Mouse (Mus musculus): ENCODE data around the gene Retreg1. TPM values are rescaled to one million over a fixed set of nuclear protein-coding genes. Genes with fewer than 3 reads are reported as not detected.

Retreg1 gene
- polyA plus RNA-seq (2012; rRNA removed) = 10.9 and 15.5 TPM in 2 replicates

GRCm38 (mm10) chr15:25843086-25843991, at the start of gene Retreg1:
Gene Retreg1 (plus strand): TSS chr15:25843180.
- peak within 1 kb of the TSS; percentile 63 for H3K4me3 ChIP-seq (replicated peaks; ENCODE audit: extremely low read depth, low read depth, low read length)
- DNase-seq = peak; percentile 85
- 1% methylated on average over 69 of the region's 72 CpGs for WGBS
- peaks cover 2% of the 10 kb centered on the region; the same call in 1 of the 2 replicates for H3K4me1 ChIP-seq (ENCODE audit: control insufficient read depth, insufficient read depth, low read length)
- TF ChIP-seq CTCF (IDR thresholded peaks at IDR 0.05; ENCODE audit: insufficient read depth, low read length) (no peak), POLR2A (IDR thresholded peaks at IDR 0.05; ENCODE audit: borderline replicate concordance, extremely low read depth, low read depth, low read length) (0 out of 2 replicates have a peak, but pooled peaks have one; percentile 25)

DNA sequence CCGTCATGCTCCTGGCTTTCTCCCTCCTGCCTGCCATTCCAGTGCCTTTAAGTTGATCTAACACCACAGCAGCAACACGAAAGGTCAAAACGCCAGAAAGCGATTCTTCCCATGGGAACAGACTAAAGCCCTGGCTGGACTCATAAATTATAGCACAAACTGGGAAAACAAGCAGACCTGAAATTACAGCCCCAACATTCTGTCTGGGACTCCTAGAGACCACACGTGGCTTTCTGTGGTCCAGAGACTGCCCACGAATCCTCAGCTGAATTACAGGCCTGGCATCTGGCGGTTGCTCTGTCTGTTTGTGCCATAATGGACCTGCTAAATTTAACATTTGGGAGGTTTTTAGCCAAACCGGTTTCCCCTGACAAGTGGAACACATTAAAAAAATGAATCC, 48.9 kb upstream of the Retreg1 start:
- WGBS = 86% methylated on average over 8 of the region's 8 CpGs
- TF ChIP-seq POLR2A (IDR thresholded peaks at IDR 0.05; ENCODE audit: borderline replicate concordance, extremely low read depth, low read depth, low read length) (no peak), CTCF (IDR thresholded peaks at IDR 0.05; ENCODE audit: insufficient read depth, low read length) (no peak)
- no peak overlapping the region for H3K4me3 ChIP-seq (replicated peaks; ENCODE audit: extremely low read depth, low read depth, low read length)
- DNase-seq = no peak
- H3K4me1 ChIP-seq (ENCODE audit: control insufficient read depth, insufficient read depth, low read length) = no peaks in the 10 kb centered on the region

GRCm38 (mm10) chr15:25795496-25795895, 47.5 kb upstream of the Retreg1 start:
- no peak for TF ChIP-seq POLR2A (IDR thresholded peaks at IDR 0.05; ENCODE audit: borderline replicate concordance, extremely low read depth, low read depth, low read length)
- no peaks in the 10 kb centered on the region for H3K4me1 ChIP-seq (ENCODE audit: control insufficient read depth, insufficient read depth, low read length)
- 92% methylated on average over 9 of the region's 9 CpGs for WGBS
- no peak for DNase-seq
- H3K4me3 ChIP-seq (replicated peaks; ENCODE audit: extremely low read depth, low read depth, low read length) = no peak overlapping the region

- TF ChIP-seq POLR2A (IDR thresholded peaks at IDR 0.05; ENCODE audit: borderline replicate concordance, extremely low read depth, low read depth, low read length) (no peak), CTCF (IDR thresholded peaks at IDR 0.05; ENCODE audit: insufficient read depth, low read length) (peak; percentile 69)
- DNase-seq = no peak
- no peak overlapping the region for H3K4me3 ChIP-seq (replicated peaks; ENCODE audit: extremely low read depth, low read depth, low read length)
- 66% methylated on average over 3 of the region's 3 CpGs for WGBS
- H3K4me1 ChIP-seq (ENCODE audit: control insufficient read depth, insufficient read depth, low read length) = no peaks in the 10 kb centered on the region
Measured at GRCm38 (mm10) chr15:25796353-25796752, 46.6 kb upstream of the Retreg1 start.

DNA sequence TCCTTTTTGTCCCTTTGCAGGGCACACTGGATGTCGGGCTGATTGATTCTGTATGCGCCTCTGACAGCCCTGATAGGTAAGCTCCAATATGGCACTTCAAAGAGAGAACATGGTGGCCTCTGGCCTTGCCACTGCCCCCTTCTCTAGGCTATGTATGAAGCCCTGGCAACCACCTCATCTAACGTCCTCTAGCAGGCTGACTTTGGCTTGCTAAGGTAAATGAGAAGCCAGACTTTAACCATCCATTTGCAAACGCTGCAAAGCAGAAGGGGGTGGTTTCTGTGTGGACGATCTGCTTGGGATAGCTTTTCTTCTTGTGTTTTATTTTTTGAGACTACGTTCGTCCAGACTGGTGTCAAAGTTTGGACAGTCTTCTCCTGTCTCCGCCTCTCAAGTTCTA, 45.8 kb upstream of the Retreg1 start:
- H3K4me1 ChIP-seq (ENCODE audit: control insufficient read depth, insufficient read depth, low read length) = no peaks in the 10 kb centered on the region
- WGBS = 83% methylated on average over 8 of the region's 8 CpGs
- no peak for DNase-seq
- H3K4me3 ChIP-seq (replicated peaks; ENCODE audit: extremely low read depth, low read depth, low read length) = no peak overlapping the region
- TF ChIP-seq CTCF (IDR thresholded peaks at IDR 0.05; ENCODE audit: insufficient read depth, low read length) = no peak
- no peak for TF ChIP-seq POLR2A (IDR thresholded peaks at IDR 0.05; ENCODE audit: borderline replicate concordance, extremely low read depth, low read depth, low read length)

- no peak for TF ChIP-seq POLR2A (IDR thresholded peaks at IDR 0.05; ENCODE audit: borderline replicate concordance, extremely low read depth, low read depth, low read length)
- Histone ChIP-seq H3K4me3 (replicated peaks; ENCODE audit: extremely low read depth, low read depth, low read length) (no peak overlapping the region), H3K4me1 (ENCODE audit: control insufficient read depth, insufficient read depth, low read length) (no peaks in the 10 kb centered on the region)
- 100% methylated on average over 1 of the region's 1 CpGs for WGBS
- DNase-seq = no peak
Measured at GRCm38 (mm10) chr15:25797888-25798287, 45.1 kb upstream of the Retreg1 start.

- Histone ChIP-seq H3K4me1 (ENCODE audit: control insufficient read depth, insufficient read depth, low read length) (no peaks in the 10 kb centered on the region), H3K4me3 (replicated peaks; ENCODE audit: extremely low read depth, low read depth, low read length) (no peak overlapping the region)
- WGBS = 77% methylated on average over 5 of the region's 5 CpGs
- TF ChIP-seq POLR2A (IDR thresholded peaks at IDR 0.05; ENCODE audit: borderline replicate concordance, extremely low read depth, low read depth, low read length) = no peak
- no peak for TF ChIP-seq CTCF (IDR thresholded peaks at IDR 0.05; ENCODE audit: insufficient read depth, low read length)
- no peak for DNase-seq
Measured at GRCm38 (mm10) chr15:25801726-25802125, 41.3 kb upstream of the Retreg1 start.

GRCm38 (mm10) chr15:25802194-25802593, 40.8 kb upstream of the Retreg1 start:
- 65% methylated on average over 8 of the region's 8 CpGs for WGBS

GRCm38 (mm10) chr15:25803111-25803510, 39.9 kb upstream of the Retreg1 start:
- H3K4me1 ChIP-seq (ENCODE audit: control insufficient read depth, insufficient read depth, low read length) = no peaks in the 10 kb centered on the region
- DNase-seq = no peak
- no peak overlapping the region for H3K4me3 ChIP-seq (replicated peaks; ENCODE audit: extremely low read depth, low read depth, low read length)
- 91% methylated on average over 15 of the region's 15 CpGs for WGBS
- TF ChIP-seq POLR2A (IDR thresholded peaks at IDR 0.05; ENCODE audit: borderline replicate concordance, extremely low read depth, low read depth, low read length) = no peak
- no peak for TF ChIP-seq CTCF (IDR thresholded peaks at IDR 0.05; ENCODE audit: insufficient read depth, low read length)

More at GRCm38 (mm10) chr15:25802194-25802593, 40.8 kb upstream of the Retreg1 start:
- Histone ChIP-seq H3K4me3 (replicated peaks; ENCODE audit: extremely low read depth, low read depth, low read length) (no peak overlapping the region), H3K4me1 (ENCODE audit: control insufficient read depth, insufficient read depth, low read length) (no peaks in the 10 kb centered on the region)
- no peak for DNase-seq
- TF ChIP-seq POLR2A (IDR thresholded peaks at IDR 0.05; ENCODE audit: borderline replicate concordance, extremely low read depth, low read depth, low read length) (no peak), CTCF (IDR thresholded peaks at IDR 0.05; ENCODE audit: insufficient read depth, low read length) (no peak)
